Mouse (Mus musculus): ENCODE results near the gene Clpsl2. TPM values are rescaled to one million over a fixed set of nuclear protein-coding genes. Genes with fewer than 3 reads are reported as not detected.

Clpsl2 gene
- polyA plus RNA-seq, 1 experiment = not detected

DNA sequence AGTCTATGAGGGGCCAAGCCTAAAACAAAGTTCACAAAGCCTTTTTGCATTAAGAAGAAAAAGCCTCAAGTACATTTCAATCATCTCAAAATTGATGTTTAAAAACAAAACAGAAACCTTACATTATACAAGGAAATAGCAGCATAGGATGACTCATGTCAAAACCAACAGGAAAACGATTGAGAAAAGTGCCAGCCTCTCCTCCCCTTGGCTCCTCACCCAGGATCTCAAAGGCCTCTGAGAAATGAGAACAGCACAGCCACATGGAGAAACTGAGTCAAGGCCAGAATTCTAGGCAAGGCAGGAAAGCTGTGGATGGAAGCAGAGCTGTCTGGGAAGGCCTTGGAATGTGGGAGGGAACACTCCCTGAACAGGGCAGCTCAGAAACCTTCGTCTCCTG, 39.4 kb downstream of the Clpsl2 start:
- H3K4me3 ChIP-seq (ENCODE audit: insufficient read depth, low read depth, low read length) = no peak overlapping the region
- no peaks in the 10 kb centered on the region; the same call in 1 of the 2 replicates for H3K4me1 ChIP-seq (ENCODE audit: control insufficient read depth, insufficient read depth, low read length)
- WGBS = 46% methylated on average over 2 of the region's 2 CpGs
- no peak overlapping the region for H3K27ac ChIP-seq (ENCODE audit: insufficient read depth, low read depth, low read length)
- TF ChIP-seq CTCF (IDR thresholded peaks at IDR 0.05; ENCODE audit: insufficient read depth, low read depth, low read length) = no peak
- no peak for TF ChIP-seq POLR2A (IDR thresholded peaks at IDR 0.05; ENCODE audit: insufficient read depth, low read depth, low read length)

DNA sequence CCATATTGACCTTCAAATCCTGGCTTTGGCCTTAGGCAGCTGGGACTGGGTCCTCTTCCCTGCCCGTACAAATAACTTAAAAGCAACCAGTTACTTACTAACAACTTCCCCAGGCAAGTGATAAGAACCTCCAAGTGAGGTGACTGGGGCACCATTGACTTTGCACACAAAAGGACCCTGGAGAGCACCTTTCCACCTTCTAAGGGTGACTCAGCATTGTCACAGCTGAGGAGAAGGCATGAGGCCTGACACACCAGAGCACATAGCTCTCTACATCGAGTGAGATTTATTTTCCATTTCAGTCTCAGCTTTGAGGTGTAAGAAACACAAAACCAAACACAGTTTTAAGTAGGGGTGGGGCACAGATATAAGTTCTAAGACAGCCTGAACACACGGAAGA, 41.4 kb downstream of the Clpsl2 start:
- Histone ChIP-seq H3K4me1 (ENCODE audit: control insufficient read depth, insufficient read depth, low read length) (peaks cover 2% of the 10 kb centered on the region; the same call in 1 of the 2 replicates), H3K27ac (ENCODE audit: insufficient read depth, low read depth, low read length) (no peak overlapping the region), H3K4me3 (ENCODE audit: insufficient read depth, low read depth, low read length) (no peak overlapping the region)
- TF ChIP-seq CTCF (IDR thresholded peaks at IDR 0.05; ENCODE audit: insufficient read depth, low read depth, low read length) = no peak
- no peak for TF ChIP-seq POLR2A (IDR thresholded peaks at IDR 0.05; ENCODE audit: insufficient read depth, low read depth, low read length)
- WGBS = 81% methylated on average over 3 of the region's 3 CpGs

DNA sequence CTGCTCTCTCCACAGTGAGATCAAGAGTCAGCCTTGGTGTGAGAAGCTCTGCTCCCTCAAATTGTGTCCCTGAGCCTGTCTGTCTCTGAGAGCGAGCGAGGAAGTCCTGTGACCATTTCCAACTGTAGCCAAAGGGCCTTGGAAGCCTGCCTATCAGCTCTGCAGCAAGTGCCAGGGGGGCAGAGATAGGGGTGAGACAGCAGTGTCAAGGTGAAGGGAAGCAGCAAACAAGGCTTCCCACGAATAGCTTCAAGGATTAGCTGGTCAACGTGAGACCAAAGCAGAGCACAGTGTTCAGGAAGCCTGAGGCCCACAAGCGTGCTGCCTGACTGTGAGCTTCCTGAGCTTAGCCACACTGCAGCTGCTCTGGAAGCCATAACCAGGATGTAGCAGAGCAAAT, 42.3 kb downstream of the Clpsl2 start:
- peaks cover 2% of the 10 kb centered on the region; the same call in 1 of the 2 replicates for H3K4me1 ChIP-seq (ENCODE audit: control insufficient read depth, insufficient read depth, low read length)
- WGBS = 92% methylated on average over 5 of the region's 5 CpGs
- H3K27ac ChIP-seq (ENCODE audit: insufficient read depth, low read depth, low read length) = no peak overlapping the region
- TF ChIP-seq POLR2A (IDR thresholded peaks at IDR 0.05; ENCODE audit: insufficient read depth, low read depth, low read length) (no peak), CTCF (IDR thresholded peaks at IDR 0.05; ENCODE audit: insufficient read depth, low read depth, low read length) (no peak)
- H3K4me3 ChIP-seq (ENCODE audit: insufficient read depth, low read depth, low read length) = no peak overlapping the region

DNA sequence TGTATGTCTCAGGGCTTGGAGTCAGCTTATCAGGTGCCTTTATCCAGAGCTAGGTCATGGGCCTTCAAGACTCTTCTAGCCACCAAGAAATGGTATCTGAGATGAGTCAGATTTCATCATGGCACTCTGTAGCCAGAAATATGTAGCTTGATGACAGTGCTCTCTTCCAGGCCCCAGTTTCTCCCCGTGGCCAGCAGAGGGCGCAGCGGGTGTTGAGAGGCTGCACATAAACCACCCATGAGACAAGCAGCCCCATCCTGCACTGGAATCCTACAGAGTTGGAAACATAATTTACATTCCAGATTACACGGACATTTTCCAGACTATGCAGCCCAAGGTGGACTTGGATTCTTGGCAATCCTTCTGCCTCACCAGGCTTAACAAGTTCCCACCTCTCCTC, 43.8 kb downstream of the Clpsl2 start:
- TF ChIP-seq POLR2A (IDR thresholded peaks at IDR 0.05; ENCODE audit: insufficient read depth, low read depth, low read length) = no peak
- TF ChIP-seq CTCF (IDR thresholded peaks at IDR 0.05; ENCODE audit: insufficient read depth, low read depth, low read length) = peak; percentile 81
- WGBS = 10% methylated on average over 4 of the region's 4 CpGs

DNA sequence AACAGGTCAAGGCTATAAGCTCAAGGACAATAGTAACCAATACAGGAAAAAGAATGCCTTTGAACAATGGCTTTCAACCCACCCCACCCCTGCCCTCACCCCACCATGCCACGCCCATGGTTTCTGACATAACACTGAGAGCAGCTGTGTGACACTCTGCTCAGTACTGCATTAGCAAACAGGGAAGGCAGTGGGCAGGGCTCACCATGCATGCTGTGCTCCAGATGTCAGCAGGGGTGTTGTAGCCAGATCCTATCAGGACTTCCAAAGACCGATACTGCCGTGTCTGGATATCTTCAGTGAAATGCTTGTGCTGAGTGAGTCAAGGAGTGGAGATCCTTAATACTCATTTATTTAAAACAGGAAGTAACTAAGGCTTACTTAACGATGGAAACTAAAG, 44.8 kb downstream of the Clpsl2 start:
- WGBS = 53% methylated on average over 4 of the region's 4 CpGs
- no peak overlapping the region for H3K4me3 ChIP-seq (ENCODE audit: insufficient read depth, low read depth, low read length)
- TF ChIP-seq POLR2A (IDR thresholded peaks at IDR 0.05; ENCODE audit: insufficient read depth, low read depth, low read length) (no peak), CTCF (IDR thresholded peaks at IDR 0.05; ENCODE audit: insufficient read depth, low read depth, low read length) (no peak)

More for the DNA sequence above, 43.8 kb downstream of the Clpsl2 start:
- Histone ChIP-seq H3K4me3 (ENCODE audit: insufficient read depth, low read depth, low read length) (no peak overlapping the region), H3K4me1 (ENCODE audit: control insufficient read depth, insufficient read depth, low read length) (peaks cover 2% of the 10 kb centered on the region; the same call in 1 of the 2 replicates), H3K27ac (ENCODE audit: insufficient read depth, low read depth, low read length) (no peak overlapping the region)

DNA sequence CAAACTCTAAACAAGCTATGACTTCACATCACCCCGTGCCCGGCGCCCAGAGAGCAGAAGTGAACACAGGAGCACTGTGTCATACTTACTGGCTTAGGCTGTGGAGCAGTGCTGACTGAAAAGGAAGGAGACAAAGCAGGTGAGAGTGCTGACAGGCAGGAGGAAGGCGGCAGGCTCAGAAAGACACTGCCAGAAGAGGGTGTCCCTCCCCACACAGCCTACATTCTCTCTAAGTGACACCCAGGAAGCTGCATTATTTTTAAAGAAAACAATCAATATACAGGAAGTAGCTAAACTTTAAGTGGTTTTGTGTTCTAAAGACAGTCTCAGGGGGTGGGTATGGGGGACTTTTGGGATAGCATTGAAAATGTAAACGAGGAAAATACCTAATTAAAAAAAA, 51.6 kb downstream of the Clpsl2 start:
- H3K4me1 ChIP-seq (ENCODE audit: control insufficient read depth, insufficient read depth, low read length) = peaks cover 11% of the 10 kb centered on the region
- TF ChIP-seq POLR2A (IDR thresholded peaks at IDR 0.05; ENCODE audit: insufficient read depth, low read depth, low read length) (no peak), CTCF (IDR thresholded peaks at IDR 0.05; ENCODE audit: insufficient read depth, low read depth, low read length) (no peak)
- H3K27ac ChIP-seq (ENCODE audit: insufficient read depth, low read depth, low read length) = no peak overlapping the region
- WGBS = 80% methylated on average over 5 of the region's 5 CpGs
- H3K4me3 ChIP-seq (ENCODE audit: insufficient read depth, low read depth, low read length) = no peak overlapping the region

More for the DNA sequence above, 44.8 kb downstream of the Clpsl2 start:
- peaks cover 2% of the 10 kb centered on the region; the same call in 1 of the 2 replicates for H3K4me1 ChIP-seq (ENCODE audit: control insufficient read depth, insufficient read depth, low read length)
- H3K27ac ChIP-seq (ENCODE audit: insufficient read depth, low read depth, low read length) = no peak overlapping the region

DNA sequence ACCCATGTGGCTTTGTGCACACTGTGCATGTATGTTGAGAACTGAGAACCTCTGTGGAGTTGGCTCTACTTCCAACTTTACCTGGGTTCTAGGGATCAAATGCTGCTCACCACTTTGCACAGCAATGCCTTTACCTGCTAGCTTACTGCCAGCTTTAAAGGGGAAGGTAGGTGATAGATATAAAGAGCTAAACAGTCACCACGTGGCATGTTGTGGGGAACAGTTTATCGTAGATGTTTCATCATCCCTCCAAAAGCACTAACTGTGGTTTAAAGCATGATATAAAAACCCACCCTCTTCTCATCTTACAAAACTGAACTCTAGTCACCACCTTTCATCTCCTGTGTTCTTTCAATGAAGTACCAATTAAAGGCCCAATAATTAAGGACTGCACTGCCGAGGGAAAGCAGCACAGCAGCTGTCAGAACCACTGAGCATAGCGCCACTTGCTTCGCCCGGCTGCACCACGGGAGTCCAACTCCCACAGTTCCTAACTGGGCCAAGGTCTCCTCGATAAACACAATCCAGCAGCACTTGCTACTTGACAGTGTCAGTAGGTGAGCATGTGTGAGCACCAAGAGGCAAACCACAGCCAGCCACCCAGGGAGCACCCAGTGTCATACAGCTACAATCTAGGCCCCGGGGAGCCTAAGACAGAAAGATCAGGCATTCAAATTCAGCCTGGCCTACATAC, 52.5 kb downstream of the Clpsl2 start:
- peaks cover 11% of the 10 kb centered on the region for H3K4me1 ChIP-seq (ENCODE audit: control insufficient read depth, insufficient read depth, low read length)
- WGBS = 29% methylated on average over 9 of the region's 9 CpGs
- H3K27ac ChIP-seq (ENCODE audit: insufficient read depth, low read depth, low read length) = peak overlapping the region; percentile 38
- no peak overlapping the region for H3K4me3 ChIP-seq (ENCODE audit: insufficient read depth, low read depth, low read length)
- TF ChIP-seq POLR2A (IDR thresholded peaks at IDR 0.05; ENCODE audit: insufficient read depth, low read depth, low read length) (no peak), CTCF (IDR thresholded peaks at IDR 0.05; ENCODE audit: insufficient read depth, low read depth, low read length) (no peak)

Other genes with a start within 250 kb of the Clpsl2 start
- gene Fance, start 235.9 kb upstream of the Clpsl2 start, polyA plus RNA-seq (2012; ENCODE audit: insufficient read depth, insufficient read length, low replicate concordance, missing spikeins) = not detected in 2 replicates
- 1,471 TPM in 1 of 2 replicates, not detected in the other for gene Rpl10a, start 220.9 kb upstream of the Clpsl2 start, polyA plus RNA-seq (2012; ENCODE audit: insufficient read depth, insufficient read length, low replicate concordance, missing spikeins)
- gene Tead3, start 198.6 kb upstream of the Clpsl2 start, polyA plus RNA-seq (2012; ENCODE audit: insufficient read depth, insufficient read length, low replicate concordance, missing spikeins) = not detected in 2 replicates
- gene Tulp1, start 184.2 kb upstream of the Clpsl2 start, polyA plus RNA-seq (2012; ENCODE audit: insufficient read depth, insufficient read length, low replicate concordance, missing spikeins) = not detected in 2 replicates
- 185 TPM in 1 of 2 replicates, not detected in the other for gene Fkbp5, start 31.9 kb upstream of the Clpsl2 start, polyA plus RNA-seq (2012; ENCODE audit: insufficient read depth, insufficient read length, low replicate concordance, missing spikeins)
- gene Armc12, start 18.6 kb upstream of the Clpsl2 start, polyA plus RNA-seq (2012; ENCODE audit: insufficient read depth, insufficient read length, low replicate concordance, missing spikeins) = not detected in 2 replicates
- gene Clps, start 11.4 kb downstream of the Clpsl2 start, polyA plus RNA-seq (2012; ENCODE audit: insufficient read depth, insufficient read length, low replicate concordance, missing spikeins) = not detected in 2 replicates
- not detected in 2 replicates for gene Lhfpl5, start 26.2 kb downstream of the Clpsl2 start, polyA plus RNA-seq (2012; ENCODE audit: insufficient read depth, insufficient read length, low replicate concordance, missing spikeins)
- 455 TPM in 1 of 2 replicates, not detected in the other for gene Srpk1, start 73.3 kb downstream of the Clpsl2 start, polyA plus RNA-seq (2012; ENCODE audit: insufficient read depth, insufficient read length, low replicate concordance, missing spikeins)
- not detected in 2 replicates for gene Slc26a8, start 140.8 kb downstream of the Clpsl2 start, polyA plus RNA-seq (2012; ENCODE audit: insufficient read depth, insufficient read length, low replicate concordance, missing spikeins)
- gene Mapk14, start 141.9 kb downstream of the Clpsl2 start, polyA plus RNA-seq (2012; ENCODE audit: insufficient read depth, insufficient read length, low replicate concordance, missing spikeins) = not detected in 2 replicates
- gene AC170998.1, start 176.7 kb downstream of the Clpsl2 start, polyA plus RNA-seq (2012; ENCODE audit: insufficient read depth, insufficient read length, low replicate concordance, missing spikeins) = not detected in 2 replicates
- gene Mapk13, start 219.9 kb downstream of the Clpsl2 start, polyA plus RNA-seq (2012; ENCODE audit: insufficient read depth, insufficient read length, low replicate concordance, missing spikeins) = not detected in 2 replicates